Mouse (Mus musculus) E14TG2a.4 (cell line): ENCODE measurements around the gene Ganc.
A peak's percentile ranks its signal among the peaks of the same experiment; 100 is the strongest.

Source experiments
- H3K27me3 ChIP-seq: 2 replicates; pipeline ENCODE4 v1.6.1; 2014; ENCODE audit warnings: low read length, control low read depth; ENCODE audit not compliant: insufficient read depth
- H3K36me3 ChIP-seq: 2 replicates; pipeline ENCODE4 v1.6.1; 2014; ENCODE audit warnings: low read length, control low read depth; ENCODE audit not compliant: insufficient read depth
- H3K4me1 ChIP-seq: replicated peaks from 2 replicates; pipeline ENCODE4 v1.6.1; 2014; ENCODE audit warnings: low read depth, low read length, control low read depth
- H3K4me3 ChIP-seq: replicated peaks from 2 replicates; pipeline ENCODE4 v1.5.1; 2014; ENCODE audit warnings: mild to moderate bottlenecking, low read length
- H3K9me3 ChIP-seq: 2 replicates; pipeline ENCODE4 v1.6.1; 2014; ENCODE audit warnings: low read length, control low read depth
- CTCF ChIP-seq: conservative IDR thresholded peaks from 2 replicates; pipeline ENCODE4 v1.5.1; 2014; ENCODE audit warnings: low read length
- NANOG ChIP-seq: IDR thresholded peaks from 2 replicates; pipeline ENCODE4 v1.6.1; 2014; ENCODE audit warnings: borderline replicate concordance, low read length, mixed read lengths
- POU5F1 ChIP-seq: IDR thresholded peaks from 2 replicates; pipeline ENCODE4 v1.6.1; 2014; ENCODE audit warnings: low read length, borderline replicate concordance

Ganc gene

GRCm38 (mm10) chr2:120403653-120403985 is at the start of gene Ganc:
TSS of gene Ganc (plus strand) at chr2:120403896.
- Histone ChIP-seq H3K27me3 (no peaks in the 10 kb centered on the region), H3K36me3 (peaks cover 16% of the 10 kb centered on the region; the same call in 1 of the 2 replicates), H3K4me3 (peak within 1 kb of the TSS; percentile 93), H3K9me3 (no peaks in the 10 kb centered on the region), H3K4me1 (peaks cover 42% of the 10 kb centered on the region)
- no peak for TF ChIP-seq POU5F1
- no peak for TF ChIP-seq NANOG
- TF ChIP-seq CTCF = no peak

GRCm38 (mm10) chr2:120360425-120360824 is 43.3 kb upstream of the Ganc start:
- Histone ChIP-seq H3K36me3 (peaks cover 84% of the 10 kb centered on the region), H3K9me3 (no peaks in the 10 kb centered on the region), H3K4me1 (no peaks in the 10 kb centered on the region), H3K4me3 (no peak overlapping the region), H3K27me3 (no peaks in the 10 kb centered on the region)
- TF ChIP-seq NANOG (no peak), CTCF (no peak), POU5F1 (no peak)

- Histone ChIP-seq H3K36me3 (peaks cover 83% of the 10 kb centered on the region), H3K4me1 (peaks cover 11% of the 10 kb centered on the region), H3K27me3 (no peaks in the 10 kb centered on the region), H3K9me3 (no peaks in the 10 kb centered on the region), H3K4me3 (no peak overlapping the region)
- TF ChIP-seq NANOG = no peak
- no peak for TF ChIP-seq POU5F1
- TF ChIP-seq CTCF = no peak
Observed at GRCm38 (mm10) chr2:120366501-120366900, 37.2 kb upstream of the Ganc start.

- TF ChIP-seq CTCF (no peak), NANOG (no peak), POU5F1 (no peak)
- H3K27me3 ChIP-seq = no peaks in the 10 kb centered on the region
Observed at GRCm38 (mm10) chr2:120367416-120368207, 36.1 kb upstream of the Ganc start.

GRCm38 (mm10) chr2:120373858-120374257 is 29.8 kb upstream of the Ganc start:
- no peaks in the 10 kb centered on the region for H3K9me3 ChIP-seq
- H3K27me3 ChIP-seq = no peaks in the 10 kb centered on the region
- H3K4me3 ChIP-seq = no peak overlapping the region
- TF ChIP-seq POU5F1 (no peak), CTCF (no peak), NANOG (no peak)
- peaks cover 10% of the 10 kb centered on the region for H3K4me1 ChIP-seq
- peaks cover 81% of the 10 kb centered on the region for H3K36me3 ChIP-seq

More at GRCm38 (mm10) chr2:120367416-120368207, 36.1 kb upstream of the Ganc start:
- Histone ChIP-seq H3K4me3 (no peak overlapping the region), H3K4me1 (peaks cover 11% of the 10 kb centered on the region), H3K9me3 (no peaks in the 10 kb centered on the region), H3K36me3 (peaks cover 82% of the 10 kb centered on the region)

GRCm38 (mm10) chr2:120386264-120386663 is 17.4 kb upstream of the Ganc start:
- Histone ChIP-seq H3K27me3 (no peaks in the 10 kb centered on the region), H3K36me3 (peaks cover 84% of the 10 kb centered on the region), H3K9me3 (no peaks in the 10 kb centered on the region), H3K4me3 (no peak overlapping the region), H3K4me1 (peaks cover 13% of the 10 kb centered on the region)
- TF ChIP-seq NANOG (no peak), POU5F1 (no peak), CTCF (no peak)

GRCm38 (mm10) chr2:120387291-120387690 is 16.4 kb upstream of the Ganc start:
- H3K4me3 ChIP-seq = no peak overlapping the region
- TF ChIP-seq NANOG (no peak), CTCF (no peak), POU5F1 (no peak)
- no peaks in the 10 kb centered on the region for H3K27me3 ChIP-seq
- H3K9me3 ChIP-seq = no peaks in the 10 kb centered on the region
- peaks cover 5% of the 10 kb centered on the region for H3K4me1 ChIP-seq
- H3K36me3 ChIP-seq = peaks cover 82% of the 10 kb centered on the region

GRCm38 (mm10) chr2:120389376-120389775 is 14.3 kb upstream of the Ganc start:
- H3K36me3 ChIP-seq = peaks cover 82% of the 10 kb centered on the region
- TF ChIP-seq POU5F1 (no peak), NANOG (no peak), CTCF (no peak)

GRCm38 (mm10) chr2:120390934-120391333 is 12.8 kb upstream of the Ganc start:
- no peaks in the 10 kb centered on the region for H3K9me3 ChIP-seq
- TF ChIP-seq CTCF = no peak
- TF ChIP-seq NANOG = no peak
- no peak for TF ChIP-seq POU5F1
- H3K27me3 ChIP-seq = no peaks in the 10 kb centered on the region
- peaks cover 81% of the 10 kb centered on the region for H3K36me3 ChIP-seq
- H3K4me3 ChIP-seq = no peak overlapping the region
- 0 out of 2 replicates have a peak, but pooled peaks cover 3% of the 10 kb centered on the region for H3K4me1 ChIP-seq

More at GRCm38 (mm10) chr2:120389376-120389775, 14.3 kb upstream of the Ganc start:
- H3K4me3 ChIP-seq = no peak overlapping the region
- no peaks in the 10 kb centered on the region for H3K9me3 ChIP-seq
- H3K4me1 ChIP-seq = 0 out of 2 replicates have a peak, but pooled peaks cover 3% of the 10 kb centered on the region
- H3K27me3 ChIP-seq = no peaks in the 10 kb centered on the region
